Mouse (Mus musculus) cortical plate, adult 2 months (tissue): Measurements from ENCODE around the gene Ccdc121. TPM values are rescaled to one million over a fixed set of nuclear protein-coding genes. Genes with fewer than 3 reads are reported as not detected.

ENCODE experiments used
- H3K27ac ChIP-seq: fragments of 200-500 bp; 2 replicates; pipeline ENCODE4 v1.5.1; 2012; ENCODE audit warnings: low read length, control low read depth, inconsistent platforms; ENCODE audit not compliant: insufficient read depth
- H3K4me1 ChIP-seq: fragments of 200-500 bp; 2 replicates; pipeline ENCODE4 v1.6.1; 2011; ENCODE audit warnings: low read length; ENCODE audit not compliant: control insufficient read depth, insufficient read depth
- H3K4me3 ChIP-seq: fragments of 200-500 bp; 2 replicates; pipeline ENCODE4 v1.5.1; 2011; ENCODE audit warnings: mild to moderate bottlenecking, low read length, control low read depth; ENCODE audit not compliant: insufficient read depth
- CTCF ChIP-seq: fragments of 200-500 bp; IDR thresholded peaks from 2 replicates; pipeline ENCODE4 v1.5.1; 2011; ENCODE audit warnings: mild to moderate bottlenecking, control low read depth, low read length; ENCODE audit not compliant: insufficient read depth; ENCODE audit errors: extremely low read depth
- POLR2A ChIP-seq: fragments of 200-500 bp; IDR thresholded peaks from 2 replicates; pipeline ENCODE4 v1.6.1; 2011; ENCODE audit warnings: mild to moderate bottlenecking, low read length, control low read depth; ENCODE audit not compliant: insufficient read depth; ENCODE audit errors: extremely low read depth
- polyA plus RNA-seq: library from polyadenylated mRNA; depleted of rRNA; stranded (reverse); fragments of >200 nt; gene quantifications from 2 replicates; pipeline ENCODE4 v1.2.3, GENCODE M21; 2012; rRNA removed

Gene Ccdc121
- polyA plus RNA-seq, 1 experiment: 0.54 TPM

DNA sequence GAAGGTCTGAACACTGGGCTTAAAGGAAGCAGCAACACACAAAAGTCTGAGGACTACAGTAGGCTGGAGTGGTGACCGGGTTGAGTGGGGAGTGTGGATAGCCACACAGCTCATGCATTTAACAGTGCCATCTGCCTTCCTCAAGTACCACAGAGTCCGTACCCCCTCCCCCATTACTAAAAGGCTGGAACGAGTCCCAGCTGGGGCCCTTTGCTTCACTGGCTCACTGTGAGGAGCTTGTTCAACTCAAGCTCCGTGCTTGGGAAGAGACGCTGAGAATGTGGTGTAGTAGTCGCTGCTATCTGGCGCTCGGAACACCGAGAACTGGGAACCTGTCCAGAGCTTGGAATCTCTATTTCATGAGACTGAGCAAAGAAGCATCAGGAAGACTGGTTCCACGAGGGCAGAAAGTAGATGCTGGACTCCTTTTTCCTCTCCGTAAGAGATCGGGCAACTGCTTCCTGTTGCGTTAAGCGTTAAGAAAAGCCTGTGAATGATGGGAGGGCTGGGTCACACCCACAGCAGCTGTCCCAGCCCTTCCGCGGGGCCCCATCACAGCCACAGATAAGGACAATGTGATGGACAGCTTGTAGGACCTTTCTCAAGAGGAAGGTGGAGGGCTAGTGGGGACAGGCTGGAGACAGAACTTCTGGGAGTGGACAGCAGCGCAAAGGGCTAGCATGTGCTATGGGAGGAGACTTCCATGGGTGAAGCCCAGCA lies 44.5 kb downstream of the Ccdc121 start:
- H3K4me3 ChIP-seq: no peak overlapping the region
- peaks cover 13% of the 10 kb centered on the region for H3K4me1 ChIP-seq
- TF ChIP-seq CTCF (no peak), POLR2A (no peak)
- H3K27ac ChIP-seq: no peak overlapping the region

DNA sequence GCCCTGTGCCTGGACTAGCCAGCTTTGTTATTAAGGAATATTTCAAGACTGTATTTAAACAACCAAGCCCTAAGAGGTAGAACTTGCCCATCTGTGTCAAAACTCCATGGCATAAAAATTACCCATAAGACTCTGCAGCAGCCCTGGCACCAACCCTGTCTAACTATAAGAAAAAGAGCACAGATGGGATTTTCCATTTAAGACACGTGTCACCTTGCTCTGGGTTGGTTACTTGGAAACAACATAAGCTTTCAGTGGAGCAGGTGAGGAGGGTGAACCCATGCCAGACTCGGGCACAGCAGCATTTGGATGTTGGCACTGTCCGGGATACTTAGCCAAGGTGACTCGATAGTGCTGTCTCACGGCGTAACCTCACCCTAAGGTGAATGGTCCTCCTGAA lies 45.2 kb downstream of the Ccdc121 start:
- Histone ChIP-seq H3K4me1 (peaks cover 14% of the 10 kb centered on the region), H3K4me3 (no peak overlapping the region), H3K27ac (no peak overlapping the region)
- TF ChIP-seq CTCF: no peak
- no peak for TF ChIP-seq POLR2A

DNA sequence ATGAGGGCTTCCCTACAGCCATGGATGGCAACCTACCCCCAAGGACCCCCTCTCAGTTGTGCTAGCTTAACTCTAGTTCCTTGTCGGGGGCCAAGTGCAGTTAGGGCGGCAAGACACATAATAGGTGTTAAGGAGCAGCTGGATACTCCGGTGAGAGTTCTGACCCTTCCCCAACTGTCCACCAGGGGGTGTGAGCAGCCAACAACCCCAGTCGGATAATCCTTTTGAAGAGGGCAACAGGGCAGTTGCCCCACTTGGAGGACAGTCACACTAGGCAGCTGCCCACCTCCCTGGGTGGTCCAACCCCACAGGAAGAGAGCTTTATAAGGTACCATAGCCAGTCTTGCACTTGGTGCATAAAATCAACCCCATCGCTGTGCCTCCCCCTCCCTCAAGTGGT lies 46.2 kb downstream of the Ccdc121 start:
- Histone ChIP-seq H3K4me3 (no peak overlapping the region), H3K27ac (no peak overlapping the region), H3K4me1 (peaks cover 14% of the 10 kb centered on the region)
- TF ChIP-seq CTCF (peak; percentile 48), POLR2A (no peak)

DNA sequence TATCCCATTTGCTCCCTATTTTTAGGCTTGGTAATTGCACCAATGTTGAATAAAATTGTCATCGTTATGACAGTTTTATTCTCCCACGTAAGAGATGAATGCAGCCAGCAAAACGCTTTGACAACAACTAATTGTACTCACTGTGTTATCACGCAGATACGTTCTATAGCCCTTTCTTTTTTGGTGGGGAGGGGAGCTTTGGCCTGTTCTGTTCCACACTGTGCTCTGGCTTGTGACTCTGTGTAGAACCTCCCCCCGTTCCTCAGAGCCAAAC lies 48.4 kb downstream of the Ccdc121 start:
- Histone ChIP-seq H3K4me1 (peaks cover 16% of the 10 kb centered on the region), H3K27ac (no peak overlapping the region), H3K4me3 (no peak overlapping the region)
- no peak for TF ChIP-seq CTCF
- no peak for TF ChIP-seq POLR2A

DNA sequence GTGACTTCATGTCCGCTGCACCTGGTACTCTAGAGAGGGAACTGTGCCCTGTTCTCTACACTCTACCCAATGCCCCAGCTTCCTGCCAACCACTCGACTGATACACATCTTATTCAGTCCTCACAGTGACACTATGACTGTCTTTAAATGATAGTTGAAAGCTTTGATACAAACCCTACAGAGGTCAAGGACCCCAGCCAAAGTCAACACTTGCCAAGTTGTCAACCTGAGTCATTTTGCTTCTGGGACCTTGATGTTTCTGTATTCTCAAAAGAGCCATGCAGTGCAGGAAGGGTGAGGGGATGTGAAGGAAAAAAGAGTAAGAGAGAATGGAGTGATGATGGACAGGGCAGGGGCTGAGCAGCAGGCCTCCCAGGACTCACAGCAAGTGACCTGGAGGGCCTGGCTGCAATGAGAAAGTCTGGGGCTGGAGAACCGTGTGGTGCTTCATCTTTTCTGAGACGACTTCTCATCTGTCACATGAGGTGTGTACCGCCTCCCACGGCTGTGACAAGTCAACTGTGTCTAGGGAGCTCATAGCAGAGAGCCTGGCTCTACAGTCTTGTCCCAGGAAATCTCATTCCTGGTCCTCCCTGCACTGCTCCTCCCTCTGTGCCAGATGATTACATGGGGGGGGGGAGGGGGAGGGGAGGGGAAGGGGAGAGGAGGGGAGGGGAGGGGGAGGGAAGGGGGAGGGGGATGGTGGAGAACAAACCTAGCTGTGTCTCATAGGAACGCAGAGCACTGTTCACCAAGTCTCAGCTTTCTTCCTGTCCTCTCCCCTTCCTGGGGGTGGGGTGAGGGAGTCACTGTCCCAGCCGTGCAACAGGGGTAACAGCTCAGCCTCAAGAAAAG lies 49.0 kb downstream of the Ccdc121 start:
- TF ChIP-seq CTCF: no peak
- H3K4me1 ChIP-seq: peaks cover 16% of the 10 kb centered on the region
- H3K27ac ChIP-seq: peak overlapping the region; percentile 38
- H3K4me3 ChIP-seq: no peak overlapping the region

DNA sequence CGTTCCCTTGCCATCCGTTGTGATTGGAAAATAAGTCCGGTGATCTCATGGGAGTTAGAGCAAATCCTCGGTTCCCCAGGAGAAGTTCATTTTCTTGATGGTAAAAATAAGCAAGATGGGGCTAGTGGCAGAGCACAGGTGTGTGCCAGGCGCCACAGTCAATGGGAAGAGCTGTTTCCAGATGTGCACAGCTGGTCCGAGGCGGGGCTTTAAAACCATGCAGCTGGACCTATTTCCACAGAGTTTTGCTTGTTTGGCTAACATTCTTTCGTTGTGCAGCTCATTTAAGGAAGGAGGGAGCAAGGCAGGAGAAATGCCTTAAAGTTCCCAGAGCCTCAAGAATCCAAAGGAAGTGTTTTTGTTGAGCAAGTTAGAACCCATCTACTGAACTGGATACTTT lies 49.8 kb downstream of the Ccdc121 start:
- Histone ChIP-seq H3K4me3 (no peak overlapping the region), H3K27ac (peak overlapping the region; percentile 38; the same call in 1 of the 2 replicates), H3K4me1 (peaks cover 15% of the 10 kb centered on the region)
- TF ChIP-seq POLR2A (no peak), CTCF (no peak)

DNA sequence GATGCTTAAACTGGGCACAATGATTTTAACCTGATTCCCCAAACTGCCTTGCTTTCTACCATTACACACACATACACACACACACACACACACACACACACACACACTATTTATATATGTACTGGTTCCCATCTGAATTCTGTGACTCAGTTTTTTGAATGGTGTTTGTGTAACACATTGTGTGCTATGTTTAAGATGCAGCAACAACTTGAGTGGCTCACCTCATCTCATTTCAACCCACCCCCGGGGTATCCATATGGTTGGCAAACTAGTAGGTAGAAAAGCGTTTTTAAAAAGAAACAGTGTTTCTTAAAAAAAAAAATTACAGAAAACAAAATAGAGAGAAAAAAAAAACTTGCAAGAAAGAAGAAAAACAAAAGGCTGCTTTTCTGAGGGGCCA lies 51.0 kb downstream of the Ccdc121 start:
- Histone ChIP-seq H3K27ac (no peak overlapping the region), H3K4me1 (peaks cover 8% of the 10 kb centered on the region), H3K4me3 (no peak overlapping the region)
- TF ChIP-seq CTCF: no peak
- TF ChIP-seq POLR2A: no peak

Other genes starting within 250 kb of the Ccdc121 start
- 53.0 and 57.0 TPM in 2 replicates for gene Cnih3, start 158.8 kb downstream of the Ccdc121 start, polyA plus RNA-seq
- gene Dnah14, start 65.1 kb upstream of the Ccdc121 start, polyA plus RNA-seq: 2.2 and 4.0 TPM in 2 replicates